Mouse (Mus musculus) C2C12 (cell line): ENCODE measurements at regions not wholly inside any gene's neighbourhood (a gene's known extent, or its start where the extent isn't known, plus 50 kb on each side); places are given as distances from the start of the nearest gene placed in this dataset.

ENCODE experiments used
- H3K27me3 ChIP-seq: one replicate; pipeline ENCODE4 v1.6.1; 2011; ENCODE audit not compliant: control insufficient read depth, insufficient read depth, insufficient read length
- H3K36me3 ChIP-seq: one replicate; pipeline ENCODE4 v1.6.1; 2011; ENCODE audit not compliant: control insufficient read depth, insufficient read depth
- H3K4me3 ChIP-seq: one replicate; pipeline ENCODE4 v1.5.1; 2011; ENCODE audit warnings: mild to moderate bottlenecking, control low read depth; ENCODE audit not compliant: poor library complexity, insufficient read depth, severe bottlenecking
- H3K79me2 ChIP-seq: one replicate; pipeline ENCODE4 v1.6.1; 2011; ENCODE audit not compliant: control insufficient read depth, insufficient read depth
- H3K79me3 ChIP-seq: one replicate; pipeline ENCODE4 v1.6.1; 2011; ENCODE audit warnings: low read depth, control low read depth
- H3ac ChIP-seq: one replicate; pipeline ENCODE3; 2011; ENCODE audit warnings: low read depth; ENCODE audit not compliant: control insufficient read depth, insufficient read length
- CEBPB ChIP-seq: IDR thresholded peaks from one replicate; pipeline ENCODE4 v1.6.1; 2011; ENCODE audit warnings: low read depth, mild to moderate bottlenecking, control low read depth, moderate library complexity
- CTCF ChIP-seq: IDR thresholded peaks from one replicate; pipeline ENCODE4 v1.5.1; 2011; ENCODE audit not compliant: control insufficient read depth, insufficient read depth, insufficient read length
- FOSL1 ChIP-seq: IDR thresholded peaks from one replicate; pipeline ENCODE4 v1.8.0; 2011; ENCODE audit warnings: mild to moderate bottlenecking, low read length; ENCODE audit not compliant: poor library complexity, insufficient read depth, severe bottlenecking
- MAX ChIP-seq: IDR thresholded peaks from one replicate; pipeline ENCODE4 v1.6.1; 2011; ENCODE audit warnings: mild to moderate bottlenecking, control low read depth
- MYOD1 ChIP-seq: IDR thresholded peaks from one replicate; pipeline ENCODE4 v1.6.1; 2011; ENCODE audit warnings: low read depth; ENCODE audit not compliant: control insufficient read depth, insufficient read length
- MYOG ChIP-seq: IDR thresholded peaks from one replicate; pipeline ENCODE4 v1.6.1; 2011; ENCODE audit not compliant: control insufficient read depth, insufficient read length; ENCODE audit errors: extremely low read depth
- USF1 ChIP-seq: IDR thresholded peaks from one replicate; pipeline ENCODE4 v1.6.1; 2011; ENCODE audit warnings: low read depth, mild to moderate bottlenecking, control low read depth, moderate library complexity

- TF ChIP-seq FOSL1 (no peak), MAX (no peak), CTCF (no peak), CEBPB (no peak), MYOD1 (no peak), USF1 (no peak), MYOG (no peak)
- H3K79me3 ChIP-seq, result no peaks in the 10 kb centered on the region
- H3ac ChIP-seq, result no peak overlapping the region
- H3K79me2 ChIP-seq, result no peaks in the 10 kb centered on the region
- H3K4me3 ChIP-seq, result no peak overlapping the region
- no peaks in the 10 kb centered on the region for H3K36me3 ChIP-seq
- H3K27me3 ChIP-seq, result no peaks in the 10 kb centered on the region
Measured at GRCm38 (mm10) chr6:66472697-66473096, 62.5 kb upstream of the Mad2l1 start.

GRCm38 (mm10) chr6:66477575-66477974, 57.6 kb upstream of the Mad2l1 start:
- Histone ChIP-seq H3ac (no peak overlapping the region), H3K79me3 (no peaks in the 10 kb centered on the region), H3K27me3 (no peaks in the 10 kb centered on the region), H3K79me2 (no peaks in the 10 kb centered on the region), H3K36me3 (no peaks in the 10 kb centered on the region), H3K4me3 (no peak overlapping the region)
- TF ChIP-seq USF1 (no peak), MYOD1 (no peak), MAX (no peak), MYOG (no peak)

- H3K36me3 ChIP-seq, result no peaks in the 10 kb centered on the region
- no peaks in the 10 kb centered on the region for H3K79me2 ChIP-seq
- no peaks in the 10 kb centered on the region for H3K27me3 ChIP-seq
- no peak overlapping the region for H3ac ChIP-seq
- no peak overlapping the region for H3K4me3 ChIP-seq
- H3K79me3 ChIP-seq, result no peaks in the 10 kb centered on the region
- TF ChIP-seq MYOG (no peak), MYOD1 (no peak), CEBPB (no peak), MAX (no peak), CTCF (no peak), USF1 (no peak), FOSL1 (no peak)
Measured at GRCm38 (mm10) chr6:66478326-66478964, 56.7 kb upstream of the Mad2l1 start.

- Histone ChIP-seq H3K4me3 (no peak overlapping the region), H3K79me2 (no peaks in the 10 kb centered on the region), H3K27me3 (no peaks in the 10 kb centered on the region), H3K36me3 (no peaks in the 10 kb centered on the region), H3ac (no peak overlapping the region), H3K79me3 (no peaks in the 10 kb centered on the region)
- TF ChIP-seq CEBPB (no peak), CTCF (no peak)
Measured at GRCm38 (mm10) chr6:66479576-66479975, 55.6 kb upstream of the Mad2l1 start.

- Histone ChIP-seq H3K36me3 (no peaks in the 10 kb centered on the region), H3ac (no peak overlapping the region), H3K27me3 (no peaks in the 10 kb centered on the region), H3K79me2 (no peaks in the 10 kb centered on the region), H3K79me3 (no peaks in the 10 kb centered on the region), H3K4me3 (no peak overlapping the region)
- TF ChIP-seq FOSL1, result no peak
- TF ChIP-seq USF1, result no peak
- TF ChIP-seq MAX, result no peak
- TF ChIP-seq CTCF, result no peak
- no peak for TF ChIP-seq MYOD1
- TF ChIP-seq CEBPB, result no peak
- TF ChIP-seq MYOG, result no peak
Measured at GRCm38 (mm10) chr6:66480207-66480606, 55.0 kb upstream of the Mad2l1 start.

GRCm38 (mm10) chr6:66482797-66483196, 52.4 kb upstream of the Mad2l1 start:
- H3K79me2 ChIP-seq, result no peaks in the 10 kb centered on the region
- no peaks in the 10 kb centered on the region for H3K36me3 ChIP-seq
- TF ChIP-seq CTCF (no peak), CEBPB (no peak), MYOD1 (no peak), USF1 (no peak), MAX (no peak), MYOG (no peak), FOSL1 (no peak)
- H3K27me3 ChIP-seq, result no peaks in the 10 kb centered on the region
- H3ac ChIP-seq, result no peak overlapping the region
- no peak overlapping the region for H3K4me3 ChIP-seq
- H3K79me3 ChIP-seq, result no peaks in the 10 kb centered on the region
